Mouse (Mus musculus): ENCODE results near the gene Morn3.

Morn3 gene

DNA sequence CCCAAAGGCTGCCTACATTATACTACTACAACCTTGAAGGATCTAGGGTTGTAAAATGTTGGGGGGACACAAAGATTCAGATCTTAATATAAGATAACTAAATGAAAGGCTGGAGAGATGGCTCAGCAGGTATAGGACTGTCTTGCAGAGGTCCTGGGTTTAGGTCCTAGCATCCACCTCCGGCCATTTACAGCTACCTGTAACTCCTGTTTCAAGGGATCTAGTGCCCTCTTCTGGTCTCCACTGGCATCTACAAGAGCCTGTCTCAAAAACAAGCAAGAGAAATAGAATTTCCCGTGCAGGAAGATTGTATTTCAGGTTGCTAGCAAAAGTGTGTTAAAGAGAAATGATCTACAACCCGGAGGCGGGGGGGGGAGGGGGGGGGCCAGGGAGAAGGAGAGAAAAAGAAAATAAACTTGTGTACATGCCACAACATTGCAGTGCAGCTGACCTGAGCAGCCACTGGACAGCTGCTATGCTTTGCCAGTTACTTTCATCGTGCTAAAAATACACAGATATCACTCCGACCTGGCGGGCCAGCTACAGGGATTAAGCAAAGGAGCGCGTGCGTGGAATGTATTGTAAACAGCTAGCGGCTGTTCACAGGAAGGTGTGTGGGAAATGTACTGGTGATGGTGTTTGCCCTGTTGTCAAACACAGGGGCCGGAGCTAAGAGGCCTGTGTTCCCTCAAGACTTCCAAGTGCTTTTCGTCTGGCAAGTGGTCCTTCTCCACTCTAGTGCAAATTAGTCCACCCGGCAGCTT is 13.1 kb upstream of the Morn3 start:
- DNase-seq: peak; percentile 71

DNA sequence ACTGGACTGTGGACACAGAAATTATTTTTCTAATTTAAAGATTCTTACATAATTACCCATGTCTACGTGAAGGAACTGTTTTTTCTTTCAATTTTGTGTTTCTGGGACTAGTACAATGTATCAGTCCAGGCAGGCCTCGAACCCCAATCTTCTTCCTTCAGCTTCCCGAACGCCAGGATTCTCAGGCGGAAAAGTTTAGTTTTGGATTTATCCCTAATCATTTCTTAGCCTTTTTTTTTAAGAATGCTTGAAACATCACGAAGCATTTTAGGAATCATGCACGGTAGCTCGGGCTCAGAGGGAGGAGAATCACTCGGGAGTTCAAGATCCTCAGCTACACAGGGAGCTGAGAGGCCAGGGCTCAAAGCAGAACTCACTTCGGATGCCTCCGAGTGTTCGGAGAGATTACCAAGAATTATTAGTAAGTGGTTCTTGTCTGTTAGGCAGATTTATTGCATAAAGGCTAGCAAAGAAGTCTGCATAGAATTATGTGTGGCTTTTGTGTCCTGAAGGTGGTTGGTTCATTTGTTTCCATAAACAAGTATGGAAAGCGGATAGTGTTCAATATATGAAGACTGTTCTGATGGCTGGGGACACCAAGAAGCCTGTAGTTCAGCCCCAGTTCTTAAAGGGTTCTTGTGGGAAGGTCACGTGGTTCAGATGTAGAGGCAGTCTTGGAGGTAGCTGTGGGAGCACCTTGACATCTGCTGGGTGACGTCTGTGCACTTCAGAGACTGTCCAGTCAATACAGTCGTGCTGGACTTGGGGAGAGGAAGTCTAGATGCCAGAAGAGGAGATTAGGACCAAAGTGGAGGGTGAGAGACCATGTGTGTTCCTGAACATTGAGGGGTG is 11.7 kb upstream of the Morn3 start:
- DNase-seq: no peak

DNA sequence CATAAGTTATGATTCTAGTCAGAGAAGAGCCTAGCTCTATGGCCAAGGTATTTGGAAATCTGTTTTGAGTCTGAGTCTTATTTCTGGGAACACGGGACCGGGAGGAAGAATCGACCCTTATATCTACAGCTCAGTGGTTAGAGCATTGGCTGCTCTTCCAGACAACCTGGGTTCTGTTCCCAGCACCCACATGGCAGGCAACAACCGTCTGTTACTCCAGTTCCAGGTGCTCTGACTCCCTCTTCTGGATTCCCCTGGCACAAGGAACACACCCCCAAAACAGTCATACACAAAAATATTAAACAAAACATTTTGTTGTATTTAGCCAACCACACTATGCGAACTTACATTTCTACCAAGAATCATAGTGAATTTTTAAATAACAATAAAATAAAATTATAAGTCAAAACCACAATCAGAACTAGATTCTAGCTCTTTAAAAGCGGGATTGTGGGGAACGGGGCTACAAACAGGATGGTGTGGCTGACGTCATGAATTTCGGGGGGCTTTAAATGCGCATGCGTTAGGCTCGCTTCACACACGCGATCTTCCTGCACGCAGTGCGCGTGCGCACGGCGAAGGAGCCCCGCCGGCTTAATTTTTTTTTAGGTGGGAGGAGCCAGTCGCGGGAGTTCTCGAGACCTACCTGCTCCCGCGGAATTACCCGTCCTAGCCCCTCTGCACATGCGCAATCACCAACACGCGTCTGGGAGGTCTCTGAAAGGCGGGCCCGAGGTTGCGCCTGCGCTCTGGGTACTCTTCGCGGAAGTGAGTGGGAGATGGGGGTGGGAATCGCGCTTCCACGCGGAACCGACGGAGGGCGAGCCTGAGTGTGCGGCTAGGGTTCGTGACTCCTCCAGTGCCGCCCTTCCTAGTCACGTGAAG is 10.8 kb upstream of the Morn3 start:
- DNase-seq: peak; percentile 100

DNA sequence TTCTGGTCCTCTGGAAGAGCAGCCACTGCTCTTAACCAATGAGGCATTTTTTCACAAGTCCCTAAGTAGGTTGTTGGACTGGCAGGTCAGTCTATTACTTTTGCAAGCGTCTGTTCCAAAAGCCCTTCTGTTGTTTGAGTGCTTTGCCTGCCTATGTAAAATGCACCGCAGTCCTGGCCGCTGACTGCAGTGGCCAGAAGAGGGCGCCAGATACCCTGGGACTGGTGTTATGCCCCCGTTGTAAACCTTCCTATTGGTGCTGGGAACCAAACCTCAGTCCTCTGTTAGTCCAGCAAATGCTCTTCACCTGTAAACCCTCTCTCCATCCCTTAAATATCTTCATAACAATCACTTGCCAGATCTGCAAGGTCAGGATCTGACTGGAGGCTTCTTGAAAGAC is 4.9 kb upstream of the Morn3 start:
- no peak for DNase-seq

DNA sequence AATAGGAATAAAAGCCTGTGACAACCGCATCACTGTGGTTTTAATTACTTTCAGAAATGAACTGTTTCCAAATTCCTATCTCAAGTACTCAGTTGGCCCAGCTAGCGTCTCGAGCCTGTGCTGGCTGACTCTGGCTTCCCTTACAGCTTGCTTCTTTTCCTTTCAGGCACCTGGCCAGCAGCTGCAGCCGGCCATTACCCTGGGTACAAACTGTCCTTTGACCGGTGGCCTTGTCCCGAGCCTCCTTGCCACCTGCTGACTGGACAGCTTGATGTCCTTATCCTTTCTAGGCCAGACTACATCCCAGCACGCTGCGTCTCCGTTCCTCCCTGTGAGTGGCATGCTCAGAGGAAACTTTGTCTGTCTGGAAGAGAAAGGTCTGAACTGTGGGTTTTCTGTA is 4.1 kb upstream of the Morn3 start:
- DNase-seq: no peak

DNA sequence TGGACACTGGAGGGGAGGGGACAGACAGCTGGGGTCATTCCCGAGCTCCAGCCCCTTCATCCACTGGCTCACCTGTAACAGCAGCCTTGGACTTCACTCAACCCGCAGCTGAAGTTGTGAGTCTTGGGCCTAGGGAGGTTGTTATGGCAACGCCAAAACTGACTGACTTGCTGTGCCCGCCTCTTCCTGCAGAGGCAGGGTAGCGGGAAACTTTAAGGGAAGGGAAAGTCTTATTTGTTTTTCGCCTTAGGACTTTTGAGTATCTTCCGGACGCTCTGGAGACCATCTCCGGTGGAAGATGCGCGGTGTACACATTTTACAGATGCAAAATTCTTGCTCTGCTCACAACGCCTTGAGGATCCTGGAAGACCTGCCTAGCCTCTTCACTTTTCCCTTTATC is 2.5 kb upstream of the Morn3 start:
- peak; percentile 73 for DNase-seq

DNA sequence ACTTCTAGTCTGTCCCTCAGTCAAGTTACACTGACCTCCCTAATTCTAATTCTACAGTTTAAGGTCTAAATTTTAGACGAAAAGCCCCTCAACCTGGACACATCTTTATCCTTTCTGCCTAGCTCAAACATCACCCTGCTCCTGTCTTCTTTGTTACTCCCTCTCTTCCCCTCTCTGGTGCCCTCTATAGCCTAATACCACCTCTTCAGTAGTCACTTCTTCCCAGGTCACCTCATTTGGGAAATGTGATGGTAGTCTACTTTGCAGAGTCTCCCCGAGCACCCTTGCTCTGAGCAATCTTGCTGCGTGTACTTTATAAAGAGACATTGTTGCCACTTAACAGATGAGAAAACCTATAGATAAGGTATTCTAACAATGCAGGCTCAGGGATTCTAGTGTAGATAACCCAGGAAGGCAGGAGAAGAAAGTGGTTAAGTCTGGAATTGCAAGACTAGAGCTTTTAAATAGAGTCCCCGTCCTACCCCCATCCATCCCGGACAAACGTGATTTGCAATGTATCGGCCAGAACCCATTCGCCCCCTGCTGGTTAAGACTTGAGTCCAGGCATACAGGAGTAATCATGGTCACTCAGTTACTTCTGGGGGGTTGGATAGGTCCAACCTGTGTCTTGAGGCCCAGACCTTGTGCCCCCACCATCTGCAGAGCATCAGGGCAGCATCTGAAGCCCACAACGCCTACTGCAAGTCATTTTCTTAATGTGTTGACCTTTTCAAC is 1.1 kb downstream of the Morn3 start:
- DNase-seq: peak; percentile 92

DNA sequence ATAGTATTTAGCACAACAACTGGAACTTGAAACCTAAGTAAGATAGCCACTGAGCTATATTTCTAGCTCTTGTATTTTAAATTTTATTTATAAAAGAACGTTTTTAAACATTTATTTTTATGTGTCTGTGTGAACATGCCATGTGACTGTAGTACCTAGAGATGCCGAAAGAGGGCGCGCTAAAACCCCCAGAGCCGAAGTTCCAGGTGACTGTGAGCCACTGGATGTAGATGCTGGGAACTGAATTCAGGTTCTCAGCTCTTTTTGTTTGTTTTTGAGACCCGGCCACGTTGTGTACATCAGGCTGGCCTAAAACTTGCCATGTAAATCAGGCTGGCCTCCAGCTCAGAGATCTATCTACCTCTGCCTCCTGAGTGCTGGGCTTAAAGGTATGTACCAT is 3.0 kb downstream of the Morn3 start:
- DNase-seq: peak; percentile 43

DNA sequence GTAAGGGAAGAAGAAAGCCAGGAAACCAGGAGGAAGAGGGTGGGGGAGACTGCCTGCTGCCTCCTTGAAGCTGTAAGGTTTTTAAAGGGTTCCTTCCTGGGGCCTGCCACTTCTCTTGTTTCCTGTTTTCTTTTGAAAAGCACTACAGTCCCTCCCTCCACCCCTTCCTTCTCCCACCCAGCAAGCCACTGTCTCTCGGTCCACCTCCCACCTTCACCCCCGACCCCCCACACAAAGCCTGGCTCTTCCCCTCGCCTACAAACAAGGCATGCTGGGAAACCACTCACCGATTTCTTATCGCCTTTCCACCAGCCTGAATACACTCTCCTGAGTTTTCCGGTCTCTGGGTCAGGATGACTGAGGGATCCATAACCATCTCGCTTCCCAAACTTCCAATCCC is 6.0 kb downstream of the Morn3 start:
- DNase-seq: peak; percentile 32

DNA sequence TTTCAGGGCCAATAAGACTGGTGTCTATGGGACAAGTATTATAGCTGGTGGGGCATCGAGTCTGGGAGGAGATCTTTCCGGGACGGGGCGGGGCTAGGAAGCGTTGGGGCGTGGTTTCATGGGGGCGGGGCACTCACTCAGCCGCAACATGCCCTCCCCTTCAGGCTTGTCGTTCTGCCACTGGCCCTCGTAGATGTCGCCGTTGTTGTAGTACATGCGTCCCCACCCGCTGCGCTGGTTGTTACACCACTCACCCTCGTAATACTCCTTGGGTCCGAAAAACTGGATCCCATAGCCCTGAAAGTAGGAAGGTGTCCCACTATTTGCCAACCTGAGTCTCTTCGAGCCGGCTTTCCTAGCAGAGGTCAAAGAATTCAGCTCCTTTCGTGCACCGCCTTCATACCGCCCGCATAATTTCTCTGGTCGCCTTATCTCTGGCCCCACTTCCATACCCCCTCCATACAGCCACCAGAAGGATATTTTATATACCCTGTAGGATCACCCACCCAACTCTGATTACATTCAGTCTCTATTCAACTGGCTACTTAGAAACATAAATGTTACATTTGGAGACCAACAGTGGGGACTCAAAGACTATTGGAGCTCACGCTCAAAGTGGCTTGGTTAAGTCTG is 7.6 kb downstream of the Morn3 start:
- DNase-seq: peak; percentile 92

DNA sequence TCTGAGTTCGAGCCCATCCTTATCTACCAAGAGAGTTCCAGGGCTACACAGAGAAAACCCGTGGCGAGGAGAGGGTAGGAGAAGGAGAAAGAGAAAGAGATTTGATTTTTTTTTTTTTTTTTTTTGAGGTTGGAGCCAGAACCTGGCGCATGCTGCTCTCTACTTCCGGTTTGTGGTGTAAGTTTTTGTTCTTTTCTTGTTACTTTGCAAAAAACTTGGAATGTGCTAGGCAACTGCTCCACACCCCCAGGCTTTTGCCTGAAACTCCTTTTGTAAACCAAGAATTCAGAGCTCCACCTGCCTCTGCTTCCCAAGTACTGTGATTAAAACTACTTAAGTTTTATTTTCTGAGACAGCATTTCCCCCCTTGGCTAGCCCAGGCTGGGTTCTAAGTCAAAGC is 8.7 kb downstream of the Morn3 start:
- DNase-seq: no peak

DNA sequence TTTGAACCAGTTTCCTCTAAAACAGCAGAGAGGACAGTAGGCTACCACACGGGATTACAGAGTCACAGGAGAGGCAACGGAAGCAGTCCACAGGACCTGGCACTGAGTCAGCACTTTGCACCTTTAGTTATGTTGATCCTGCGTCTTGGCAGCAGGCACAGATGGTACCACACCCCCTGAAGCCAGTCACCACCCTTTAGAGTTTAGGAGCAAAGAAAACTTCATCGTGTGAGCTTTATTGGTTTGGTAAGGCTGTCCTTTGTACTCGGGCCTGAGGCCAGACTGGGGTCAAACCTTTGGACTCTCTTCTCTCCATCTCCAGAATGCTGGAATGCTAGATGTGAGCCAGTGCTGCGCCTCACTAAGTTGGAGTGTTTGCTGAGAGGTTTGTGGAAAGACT is 11.3 kb downstream of the Morn3 start:
- DNase-seq: peak; percentile 54

DNA sequence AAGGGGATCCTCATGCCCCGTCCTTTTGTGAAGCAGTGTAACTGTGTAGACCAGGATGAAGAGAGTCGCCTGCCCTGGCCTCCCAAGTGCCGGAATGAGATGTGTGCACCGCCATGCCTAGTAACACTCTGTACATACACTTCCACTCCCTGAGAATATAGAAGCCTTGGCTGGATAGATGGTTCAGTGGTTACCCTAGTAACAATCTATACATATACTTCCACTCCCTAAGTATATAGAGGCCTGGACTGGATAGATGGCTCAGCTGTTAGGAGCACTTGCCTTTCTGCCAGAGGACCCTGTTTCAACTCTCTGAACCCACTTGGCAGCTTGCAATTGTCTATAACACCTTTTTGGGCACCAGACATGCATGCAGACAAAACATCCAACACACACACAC is 11.7 kb downstream of the Morn3 start:
- no peak for DNase-seq

DNA sequence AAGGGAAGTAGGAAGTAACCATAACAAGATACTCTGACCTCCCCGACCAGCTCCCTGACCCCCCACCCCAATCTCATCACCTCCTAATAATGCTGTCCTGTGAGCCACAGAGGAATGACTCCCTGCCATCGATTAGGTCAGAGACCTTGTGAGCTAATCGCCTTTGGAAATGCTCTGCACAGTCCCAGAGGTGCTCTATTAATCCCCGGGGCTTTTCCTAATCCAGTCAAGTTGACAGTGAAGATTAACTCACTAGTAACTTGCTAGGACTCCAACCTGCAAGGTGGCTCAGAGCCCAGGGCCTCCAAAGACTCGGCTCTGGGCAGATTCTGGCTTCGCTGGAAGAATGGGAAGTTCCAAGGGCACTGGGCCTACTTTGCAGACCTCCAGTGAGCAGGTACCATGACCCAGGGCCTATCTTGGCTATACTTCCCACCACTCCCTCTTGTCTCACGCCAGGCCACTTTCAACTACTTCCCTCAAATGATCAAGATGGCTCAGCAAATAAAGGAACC is 13.1 kb downstream of the Morn3 start:
- DNase-seq: no peak

DNA sequence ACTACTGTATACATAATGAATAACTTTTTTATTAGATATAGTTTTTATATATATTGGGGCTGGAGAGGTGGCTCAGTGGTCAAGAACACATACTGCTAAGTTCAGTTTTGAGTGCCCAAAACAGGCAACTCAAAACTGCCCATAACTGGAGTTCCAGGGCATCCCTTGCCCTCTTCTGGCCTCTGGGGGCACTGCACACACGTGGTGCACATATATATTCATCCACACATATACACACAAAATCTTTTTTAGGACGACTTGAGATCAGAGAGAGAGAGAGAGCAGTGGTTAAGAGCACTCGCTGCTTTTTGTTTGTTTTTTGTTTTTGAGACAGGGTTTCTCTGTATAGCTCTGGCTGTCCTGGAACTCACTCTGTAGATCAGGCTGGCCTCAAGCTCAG is 15.5 kb downstream of the Morn3 start:
- DNase-seq: no peak

DNA sequence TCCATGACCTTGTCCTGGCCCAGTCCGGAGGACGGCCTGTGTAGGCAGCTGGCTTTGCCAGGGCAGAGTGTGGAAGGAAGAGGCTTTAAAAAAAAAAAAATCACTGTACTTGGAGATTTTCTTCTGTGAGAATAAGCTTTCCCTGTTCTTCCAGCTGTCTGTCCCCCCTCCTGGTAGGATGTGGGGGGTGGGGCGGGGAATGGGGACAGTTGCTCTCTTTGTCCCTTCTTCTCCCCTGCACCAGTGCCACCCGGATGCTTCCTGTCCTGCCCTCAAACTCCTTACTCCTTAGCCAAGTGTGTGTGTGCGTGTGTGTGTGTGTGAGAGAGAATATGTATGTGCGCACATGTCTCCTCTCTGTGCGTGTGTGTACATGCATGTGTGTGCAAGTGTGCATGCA is 17.1 kb downstream of the Morn3 start:
- DNase-seq: no peak

DNA sequence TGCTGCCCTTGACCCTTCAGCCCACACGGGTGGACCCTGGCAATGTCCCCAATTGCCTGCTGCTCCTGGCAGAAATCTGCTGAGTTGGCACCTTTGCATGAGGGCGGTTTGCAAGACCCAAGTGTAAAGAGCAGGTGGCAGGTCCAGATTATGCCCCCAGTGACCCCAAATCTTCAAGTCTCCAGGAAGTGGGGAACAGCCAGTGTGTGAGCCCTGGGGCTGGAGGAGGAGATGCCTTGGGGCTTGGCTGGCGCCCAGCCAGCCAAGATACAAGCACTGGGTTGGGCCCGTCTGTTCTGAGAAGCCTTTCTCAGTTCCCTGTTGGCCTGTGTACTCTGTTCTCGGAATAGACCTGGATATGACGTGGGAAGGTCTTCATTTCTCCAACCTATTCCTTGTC is 19.4 kb downstream of the Morn3 start:
- no peak for DNase-seq

DNA sequence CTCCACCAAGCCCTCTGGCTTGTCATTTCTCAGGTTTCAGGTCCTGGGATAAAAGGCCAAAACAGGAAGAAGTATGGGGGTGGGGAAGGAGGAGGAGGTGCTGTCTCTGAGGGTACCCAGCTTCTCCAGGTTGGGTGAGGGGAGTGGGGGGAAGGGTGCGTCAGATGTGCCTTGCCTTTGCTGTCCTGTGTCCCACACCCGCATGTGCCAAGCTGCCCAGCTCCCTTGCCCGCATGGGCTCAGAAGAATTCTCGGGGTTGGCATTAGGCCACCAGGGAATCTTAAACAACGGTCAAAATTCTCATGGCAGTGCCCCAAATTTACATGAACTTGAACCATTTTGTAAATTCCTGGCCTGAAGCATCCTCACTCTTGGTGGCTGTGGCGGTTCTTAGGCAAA is 20.4 kb downstream of the Morn3 start:
- peak; percentile 25 for DNase-seq

DNA sequence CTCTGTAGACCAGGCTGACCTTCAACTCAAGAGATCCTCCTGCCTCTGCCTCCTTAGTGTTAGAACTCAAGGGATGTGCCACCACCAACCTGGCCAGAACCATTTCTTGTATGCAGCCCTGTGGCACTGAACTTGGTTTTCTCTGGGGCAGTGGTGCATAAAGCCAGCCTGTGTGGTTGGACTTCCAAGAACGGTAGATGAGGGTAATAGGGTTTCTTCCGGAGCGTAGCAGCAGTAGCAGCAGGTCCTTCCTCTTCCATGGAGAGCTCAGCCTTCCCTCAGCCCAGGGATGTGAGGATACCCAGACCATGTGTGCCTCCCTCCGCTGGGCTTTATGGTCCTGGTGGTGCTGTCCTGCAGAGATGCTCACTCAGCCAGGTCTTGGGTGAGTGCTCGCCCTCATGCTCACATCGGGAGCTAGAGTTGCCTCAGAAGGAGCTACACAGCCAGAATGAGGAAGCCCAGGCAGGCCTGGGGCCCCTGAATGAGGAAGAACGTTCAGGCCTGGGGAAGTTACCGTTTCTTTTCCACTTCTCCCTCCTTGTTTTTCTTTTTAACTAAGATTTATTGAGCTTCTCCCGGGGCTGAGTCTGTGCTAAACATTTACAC is 21.7 kb downstream of the Morn3 start:
- DNase-seq: no peak

DNA sequence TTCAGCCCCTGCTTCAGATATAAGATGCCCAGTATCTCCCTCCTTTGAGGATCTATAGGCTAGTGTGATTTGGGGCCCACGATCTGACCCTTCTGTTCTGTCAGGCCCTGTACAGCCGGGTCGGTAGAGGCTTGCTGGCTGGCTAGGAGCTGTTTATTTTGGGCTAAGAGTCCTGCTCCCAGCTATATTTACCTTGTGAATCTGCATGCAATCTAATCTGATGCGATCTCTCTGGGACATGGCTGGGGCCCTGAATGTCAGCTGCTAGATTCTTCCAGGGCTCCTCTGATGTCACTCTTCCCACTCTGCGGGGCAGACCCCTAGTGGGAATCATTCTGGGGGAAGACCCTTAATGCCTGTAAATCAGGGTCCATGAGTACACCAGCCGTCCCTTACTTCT is 22.5 kb downstream of the Morn3 start:
- no peak for DNase-seq

DNA sequence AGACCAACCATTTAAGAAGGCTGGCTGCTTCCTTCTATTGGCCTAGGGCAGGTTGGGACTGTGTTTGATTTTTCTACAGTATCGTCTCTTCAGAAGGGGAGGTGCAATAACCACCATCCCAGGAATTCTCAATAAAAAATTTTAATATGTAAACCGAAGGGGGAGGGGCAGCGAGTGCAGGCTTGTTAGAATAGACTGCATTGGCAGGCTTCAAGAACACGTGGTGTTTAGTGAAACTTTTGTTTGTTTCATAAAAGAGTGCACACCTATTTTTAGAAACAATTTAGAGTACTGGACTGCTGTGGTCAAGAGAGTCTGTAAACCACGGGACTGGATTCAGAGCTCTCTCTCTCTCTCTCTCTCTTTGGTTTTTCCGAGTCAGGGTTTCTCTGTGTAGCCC is 23.8 kb downstream of the Morn3 start:
- peak; percentile 76 for DNase-seq

DNA sequence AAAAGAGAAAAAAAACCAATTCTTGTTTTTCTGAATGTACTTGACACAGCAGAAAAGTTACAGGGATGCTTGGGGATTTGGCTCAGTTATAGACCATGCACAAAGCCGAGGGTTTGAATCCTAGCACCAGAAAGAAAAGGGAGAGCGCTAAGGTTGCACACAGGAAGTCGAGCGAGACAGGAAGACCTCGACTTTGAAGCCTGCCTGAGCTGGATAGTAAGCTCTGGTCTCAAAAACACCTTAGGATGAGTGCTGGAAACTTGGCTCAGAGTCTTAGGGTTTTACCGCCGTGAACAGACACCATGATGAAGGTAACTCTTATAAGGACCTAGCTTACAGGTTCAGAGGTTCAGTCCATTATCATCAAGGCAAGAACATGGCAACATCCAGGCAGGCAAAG is 25.4 kb downstream of the Morn3 start:
- no peak for DNase-seq
